Mouse (Mus musculus): ENCODE data around the gene Rcor2. TPM values are rescaled to one million over a fixed set of nuclear protein-coding genes. Genes with fewer than 3 reads are reported as not detected.

The Rcor2 gene
- total RNA-seq, 2 experiments from 2014 or later, result 17.0 to 18.2 TPM

GRCm38 (mm10) chr19:7320181-7320580 is 53.1 kb downstream of the Rcor2 start:
- no peak for DNase-seq (ENCODE audit: low spot score in 2 of 2)
- Histone ChIP-seq H3K27ac (no peak overlapping the region), H3K4me3 (no peak overlapping the region)
- TF ChIP-seq CTCF (conservative IDR thresholded peaks at IDR 0.05), result no peak

GRCm38 (mm10) chr19:7321391-7321790 is 54.3 kb downstream of the Rcor2 start:
- peak overlapping the region; percentile 11; the same call in 1 of the 2 replicates for H3K27ac ChIP-seq
- H3K4me3 ChIP-seq, result no peak overlapping the region
- no peak for TF ChIP-seq CTCF (conservative IDR thresholded peaks at IDR 0.05)
- DNase-seq (ENCODE audit: low spot score in 2 of 2), result no peak

Other genes with a start within 250 kb of the Rcor2 start
- gene Fermt3, start 247.9 kb upstream of the Rcor2 start, total RNA-seq (2021), result 1 to 10 TPM; 3.6 to 5.0 TPM
- gene Stip1, start 227.4 kb upstream of the Rcor2 start, total RNA-seq (2021), result 100 to 1,000 TPM; 179 to 195 TPM
- 10 to 100 TPM; 20.3 to 22.4 TPM for gene Macrod1, start 210.5 kb upstream of the Rcor2 start, total RNA-seq (2021)
- gene Flrt1, start 161.6 kb upstream of the Rcor2 start, total RNA-seq (2021), result 10 to 100 TPM; 17.9 to 19.5 TPM
- gene Otub1, start 61.0 kb upstream of the Rcor2 start, total RNA-seq (2021), result 100 to 1,000 TPM; 299 TPM
- 1,000 to 10,000 TPM in 1 of 2 experiments, 100 to 1,000 TPM in 1; 959 to 1,016 TPM for gene Cox8a, start 49.7 kb upstream of the Rcor2 start, total RNA-seq (2021)
- 10 to 100 TPM; 34.2 to 38.1 TPM for gene Naa40, start 26.1 kb upstream of the Rcor2 start, total RNA-seq (2021)
- gene Mark2, start 74.5 kb downstream of the Rcor2 start, total RNA-seq (2021), result 100 to 1,000 TPM; 119 to 127 TPM
- 10 to 100 TPM; 30.2 to 31.7 TPM for gene Spindoc, start 115.7 kb downstream of the Rcor2 start, total RNA-seq (2021)
- 10 to 100 TPM; 45.7 to 47.4 TPM for gene 2700081O15Rik, start 150.3 kb downstream of the Rcor2 start, total RNA-seq (2021)
- 100 to 1,000 TPM; 733 to 764 TPM for gene Rtn3, start 216.0 kb downstream of the Rcor2 start, total RNA-seq (2021)
- 10 to 100 TPM; 20.5 to 23.0 TPM for gene Atl3, start 226.7 kb downstream of the Rcor2 start, total RNA-seq (2021)

All from layer of hippocampus, adult 2 months (tissue).